Mouse (Mus musculus): ENCODE results near the gene Arl14.

Gene Arl14

DNA sequence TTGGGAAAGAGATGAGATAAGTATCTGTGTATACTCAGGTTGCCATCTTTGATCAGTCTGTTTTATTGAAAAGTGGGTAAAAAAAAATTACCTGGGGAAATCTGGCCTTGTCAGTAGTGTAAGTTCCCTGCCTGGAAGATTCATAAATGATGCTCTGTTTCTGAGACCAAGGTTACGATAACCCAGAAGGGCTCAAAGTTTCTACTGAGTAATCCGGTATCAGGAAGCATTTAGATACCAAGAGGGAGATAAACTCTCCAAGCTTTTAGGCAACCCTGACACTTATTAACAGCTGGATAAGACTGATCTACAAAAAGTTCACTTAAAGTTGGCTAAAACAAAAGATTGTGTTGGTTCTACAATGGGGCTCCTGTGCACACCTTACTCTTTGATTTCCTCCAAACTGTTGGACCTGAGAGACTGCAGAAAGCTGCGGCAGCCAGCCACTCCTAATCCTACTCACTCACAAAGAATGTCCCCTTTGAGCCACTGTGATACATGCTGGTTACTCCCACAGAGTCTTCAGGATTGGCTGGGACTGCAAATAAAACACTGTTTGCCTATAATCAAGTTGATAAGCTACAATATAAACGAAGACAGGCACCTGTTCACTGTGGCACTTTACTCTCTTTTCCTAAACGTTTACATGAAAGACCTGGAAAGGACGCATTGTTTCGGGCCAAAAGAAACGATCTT, at the start of gene Arl14:
Gene Arl14, plus strand, starts transcription at position 614 of the 696 bp plus-strand sequence.
- no peak for DNase-seq (ENCODE audit: low read depth, low spot score)

DNA sequence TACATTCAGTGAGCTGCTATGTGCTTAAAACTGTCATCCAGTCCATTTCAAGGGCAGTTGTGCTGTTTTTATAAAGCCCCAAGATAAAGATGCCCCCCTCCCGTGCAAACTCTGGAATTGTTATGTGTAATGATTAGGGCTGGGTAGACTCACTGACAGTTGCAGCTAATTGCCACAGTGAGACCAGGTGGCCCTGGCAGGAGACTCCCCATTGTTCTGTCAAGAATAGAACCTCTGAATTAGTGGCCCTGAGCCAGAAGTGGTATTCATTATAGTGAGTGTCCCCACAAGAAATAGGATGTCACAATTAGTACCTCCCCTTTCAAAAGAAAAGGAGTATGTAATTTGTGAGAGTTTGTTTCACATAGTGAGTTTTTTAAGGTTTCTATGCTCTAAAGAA, 47.0 kb upstream of the Arl14 start:
- no peak for DNase-seq (ENCODE audit: low read depth, low spot score)

DNA sequence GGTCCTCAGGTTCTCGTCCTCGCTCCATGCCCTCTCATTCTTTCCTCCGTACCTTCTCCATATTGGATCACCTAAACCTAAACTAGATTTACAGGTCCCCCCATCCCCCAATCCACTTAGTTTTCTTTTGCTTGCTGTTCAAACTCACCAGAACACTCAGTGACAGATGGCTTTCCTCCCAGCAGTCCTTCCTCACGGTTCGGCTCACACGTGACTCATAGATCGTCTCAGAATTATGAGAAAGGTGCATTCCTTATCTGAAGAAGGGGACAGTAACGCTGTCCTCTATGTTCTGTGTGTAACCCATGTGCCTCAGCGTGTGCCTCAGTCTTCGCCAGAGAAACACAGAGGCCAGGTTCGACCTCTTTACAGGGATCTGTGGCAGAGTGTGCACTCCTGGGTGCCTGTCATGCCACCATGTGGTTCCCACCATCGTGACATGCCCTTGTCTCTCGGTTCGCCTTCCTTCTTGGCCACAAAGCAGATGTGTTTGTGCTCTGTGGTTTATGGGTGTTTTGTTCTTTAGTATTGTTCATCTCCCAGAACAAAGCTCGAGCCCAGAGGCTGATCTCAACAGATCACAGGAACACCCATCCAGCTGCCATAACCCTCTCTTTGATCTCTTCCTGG, 44.9 kb upstream of the Arl14 start:
- no peak for DNase-seq (ENCODE audit: low read depth, low spot score)

DNA sequence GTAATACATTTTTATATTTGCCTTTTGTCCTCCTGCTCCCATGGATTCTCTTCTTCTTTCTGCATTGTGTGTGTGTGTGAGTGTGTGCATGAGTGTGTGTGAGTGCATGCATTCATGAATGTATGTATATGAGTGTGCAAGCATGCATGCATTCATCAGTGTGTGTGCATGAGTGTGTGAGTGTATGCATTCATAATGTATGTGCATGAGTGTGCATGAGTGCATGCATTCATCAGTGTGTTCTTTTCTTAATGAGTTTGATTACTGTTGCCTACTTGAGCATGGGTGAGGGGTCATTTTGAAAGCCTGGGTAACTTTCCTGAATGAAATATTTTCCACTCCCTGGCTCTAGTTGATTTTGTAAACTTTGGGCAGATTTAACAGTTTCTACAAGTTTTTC, 44.3 kb upstream of the Arl14 start:
- DNase-seq (ENCODE audit: low read depth, low spot score), result no peak

DNA sequence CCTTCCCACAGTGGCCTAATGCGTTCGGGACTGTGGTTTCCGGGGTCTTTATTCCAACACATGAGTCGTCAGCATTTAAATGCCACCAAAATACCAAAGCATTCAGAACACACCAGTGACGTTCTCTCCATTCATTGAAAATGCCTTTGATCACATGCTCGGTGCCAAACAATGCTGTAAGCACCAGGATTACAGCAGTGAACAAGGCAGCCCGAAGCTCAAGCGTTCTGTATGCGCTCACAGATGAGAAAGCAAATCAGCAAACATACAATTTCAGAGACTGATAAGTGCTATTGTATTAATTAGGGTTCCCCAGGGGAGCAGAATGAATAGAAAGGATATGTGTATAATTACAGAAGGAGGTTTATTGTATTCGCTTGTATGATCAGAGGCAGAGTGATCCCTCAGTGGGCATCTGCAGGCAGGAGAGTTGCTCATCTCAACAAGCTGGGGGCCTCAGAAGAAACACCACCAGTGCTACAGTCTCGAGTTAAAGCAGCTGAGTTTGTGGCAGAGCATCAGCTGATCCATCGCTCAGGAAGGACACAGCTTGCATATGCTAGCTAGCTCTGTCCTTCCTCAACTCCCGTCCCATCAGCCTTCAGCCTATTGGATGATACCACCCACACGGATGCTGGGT, 43.7 kb upstream of the Arl14 start:
- no peak for DNase-seq (ENCODE audit: low read depth, low spot score)

DNA sequence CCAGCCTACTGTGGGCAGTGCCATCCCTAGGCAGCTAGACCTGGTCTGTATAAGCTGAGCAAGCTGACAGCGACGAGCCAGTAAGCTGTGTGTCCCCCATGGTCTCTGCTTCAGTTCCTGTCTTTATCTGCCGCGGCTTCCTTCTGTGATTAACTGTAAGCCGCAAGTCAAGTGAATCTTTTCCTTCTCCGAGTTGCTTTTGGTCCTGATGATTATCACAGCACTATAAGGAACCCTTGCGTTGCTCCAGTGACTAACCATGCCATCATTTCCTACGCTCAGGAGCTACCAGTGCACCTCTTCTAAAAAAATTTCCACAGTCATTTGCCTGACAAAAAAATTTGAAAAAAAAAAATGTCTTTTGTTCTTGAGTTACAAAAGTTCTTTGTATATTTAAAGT, 40.7 kb upstream of the Arl14 start:
- no peak for DNase-seq (ENCODE audit: low read depth, low spot score)

DNA sequence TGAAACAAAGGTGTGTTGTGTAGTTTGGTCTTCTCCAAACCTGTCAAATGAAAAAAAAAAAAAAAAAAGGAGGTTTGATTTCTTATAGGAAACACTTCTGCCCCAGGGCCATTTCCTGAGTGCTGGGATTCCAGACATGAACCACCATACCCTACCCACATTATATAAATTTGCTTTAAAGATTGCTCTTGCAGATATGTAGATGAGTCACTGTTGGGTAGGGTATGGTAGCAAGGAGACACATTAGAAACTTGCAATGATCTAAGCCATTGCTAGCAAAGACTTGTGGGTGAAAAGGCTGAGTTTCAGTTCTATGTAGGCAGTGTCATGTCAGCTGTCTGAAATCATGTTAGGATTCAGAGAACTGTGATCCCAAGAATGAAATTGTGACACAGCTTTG, 40.0 kb upstream of the Arl14 start:
- no peak for DNase-seq (ENCODE audit: low read depth, low spot score)

DNA sequence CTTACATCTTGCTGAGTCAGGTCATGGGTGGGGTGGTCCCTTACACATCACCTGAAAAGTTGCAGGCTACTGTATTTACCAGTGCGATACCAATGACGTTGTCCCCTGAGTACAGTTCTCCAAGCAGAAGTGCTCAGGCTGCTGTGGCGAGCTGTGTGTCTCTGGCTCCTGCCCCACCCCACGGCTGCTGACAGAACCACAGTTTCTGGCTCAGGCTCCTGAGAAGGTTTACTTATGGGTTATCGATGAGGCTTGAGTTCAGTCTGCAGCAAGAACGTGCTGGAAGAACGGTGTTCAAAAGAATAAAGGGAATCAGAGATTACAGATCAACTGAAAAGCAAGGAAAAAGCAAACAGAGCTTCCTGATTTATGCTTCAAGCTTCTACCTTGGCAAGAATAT, 37.0 kb upstream of the Arl14 start:
- DNase-seq (ENCODE audit: low read depth, low spot score), result no peak

DNA sequence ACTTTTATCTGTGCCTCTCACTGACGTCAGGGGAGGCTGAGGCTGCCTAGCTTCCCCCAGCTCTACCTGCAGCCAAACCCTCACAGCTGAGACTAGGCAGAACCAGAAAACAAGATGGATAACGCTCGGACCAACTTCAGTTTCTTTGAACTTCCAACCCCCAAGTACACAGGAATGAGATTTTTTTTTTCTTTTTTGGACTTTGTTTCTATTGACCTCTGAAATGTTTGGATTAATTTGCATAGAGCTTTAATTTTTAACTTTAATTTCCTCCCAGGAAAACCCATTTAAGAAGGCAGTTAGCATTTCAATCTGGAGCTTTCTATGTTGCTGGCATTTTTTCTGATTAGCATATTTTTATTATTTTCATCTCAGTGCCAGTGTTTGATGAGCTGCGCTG, 36.2 kb upstream of the Arl14 start:
- DNase-seq (ENCODE audit: low read depth, low spot score), result no peak

DNA sequence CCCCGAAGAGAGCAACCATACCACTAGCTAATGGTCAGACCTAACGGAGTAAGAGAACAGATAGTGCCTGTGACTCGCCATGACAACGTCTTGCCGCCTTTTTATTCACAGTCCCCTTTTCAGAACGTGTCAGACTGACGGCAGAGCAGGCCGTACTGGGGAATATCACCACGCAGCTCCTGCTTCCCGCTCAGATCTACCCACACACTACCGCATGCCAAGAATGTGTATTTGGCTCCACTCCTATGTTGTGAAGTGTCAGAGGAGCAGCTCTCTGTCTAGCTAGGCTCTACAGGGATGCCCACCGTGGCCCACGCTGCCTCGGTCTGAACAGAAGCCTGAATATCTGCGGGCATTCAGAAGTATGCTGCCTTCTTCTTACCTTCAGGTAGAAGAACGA, 35.6 kb upstream of the Arl14 start:
- no peak for DNase-seq (ENCODE audit: low read depth, low spot score)

DNA sequence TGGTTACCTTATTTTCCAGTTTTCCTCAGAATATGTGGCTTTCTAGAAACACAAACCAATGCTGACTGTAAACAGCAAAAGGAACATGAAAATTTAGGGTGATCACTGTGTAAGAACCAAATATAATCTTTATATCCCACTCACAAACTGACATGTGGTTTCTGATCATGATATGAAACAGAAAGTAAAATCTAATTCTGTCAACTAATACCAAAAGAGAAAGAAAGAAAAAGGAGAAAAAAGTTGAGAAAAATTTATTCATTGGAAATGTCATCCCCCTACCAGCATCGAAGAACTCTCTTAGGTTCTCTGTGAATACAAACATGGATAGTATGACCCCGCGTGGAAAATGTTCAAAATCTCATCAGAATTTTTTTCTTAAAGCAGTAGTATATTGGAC, 29.2 kb upstream of the Arl14 start:
- DNase-seq (ENCODE audit: low read depth, low spot score), result no peak

DNA sequence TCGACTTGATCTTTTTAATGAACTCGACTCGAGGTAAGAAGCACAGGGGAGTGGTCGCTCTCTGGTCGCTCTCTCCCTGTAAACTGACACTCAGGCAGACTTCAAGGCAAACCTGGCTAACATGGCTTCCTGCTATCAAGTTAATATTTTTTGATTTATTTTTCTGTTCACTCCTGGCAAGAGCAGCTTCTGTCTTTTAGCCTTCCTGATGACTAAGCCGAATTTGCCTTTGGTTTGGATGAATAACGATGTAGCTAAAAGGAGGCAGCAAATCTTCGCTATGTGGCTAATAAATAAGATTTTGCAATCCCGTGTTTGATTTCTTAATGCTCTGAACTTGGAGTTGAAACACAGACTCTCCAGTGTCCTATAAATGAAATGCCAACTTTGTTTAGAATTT, 27.7 kb upstream of the Arl14 start:
- DNase-seq (ENCODE audit: low read depth, low spot score), result no peak

DNA sequence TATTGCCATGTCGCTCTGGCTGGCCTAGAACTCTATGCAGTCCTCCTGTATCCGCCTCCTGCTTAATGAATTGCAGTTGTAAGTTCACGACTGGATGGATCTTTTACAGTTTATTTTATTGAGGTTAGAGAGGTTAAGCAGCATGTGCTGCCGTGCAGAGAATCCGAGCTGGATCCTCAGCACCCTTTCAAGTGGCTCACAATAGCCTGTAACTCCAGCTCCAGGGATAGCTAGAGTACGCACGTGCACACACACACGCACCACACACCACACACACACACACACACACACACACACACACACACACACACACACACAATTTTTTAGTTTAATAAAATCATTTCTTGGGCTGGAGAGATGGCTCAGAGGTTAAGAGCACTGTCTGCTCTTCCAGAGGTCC, 27.0 kb upstream of the Arl14 start:
- no peak for DNase-seq (ENCODE audit: low read depth, low spot score)

DNA sequence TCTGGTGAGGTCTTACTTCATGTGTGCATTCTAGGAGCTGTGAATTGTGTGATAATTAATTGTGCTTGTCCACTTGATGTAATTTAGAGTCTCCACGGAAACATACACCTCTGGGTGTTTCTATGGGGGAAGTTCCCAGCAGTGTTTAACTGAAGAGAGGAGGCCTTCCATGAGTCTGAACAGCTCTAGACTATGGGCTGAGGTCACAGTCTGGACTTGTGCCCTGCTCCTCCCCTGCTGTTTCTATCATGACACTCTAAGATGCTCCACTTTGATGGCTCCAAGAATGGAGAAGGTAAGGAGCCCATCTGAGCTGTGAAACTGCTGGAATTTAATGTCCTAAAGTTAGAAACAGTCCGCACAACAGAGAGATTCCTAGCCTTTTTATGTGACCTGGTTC, 24.1 kb upstream of the Arl14 start:
- DNase-seq (ENCODE audit: low read depth, low spot score), result no peak

DNA sequence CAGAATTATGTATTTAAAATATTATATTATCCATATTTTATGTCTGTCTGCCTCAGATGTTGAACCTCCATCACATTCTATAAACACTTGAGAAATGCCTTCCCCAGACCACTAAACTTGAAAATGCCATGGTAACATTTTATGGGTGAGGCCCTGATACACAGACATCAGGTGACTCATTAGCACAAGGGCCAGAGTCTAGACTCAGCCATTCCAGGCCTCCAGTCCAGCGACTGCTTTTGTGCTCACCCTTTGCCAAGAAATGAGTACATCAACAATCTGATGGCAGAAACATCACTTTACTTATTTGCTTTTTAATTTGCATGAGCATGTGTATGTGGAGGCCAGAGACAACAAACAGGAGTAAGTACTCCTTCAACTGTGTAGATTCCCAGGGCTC, 22.0 kb upstream of the Arl14 start:
- peak; percentile 32 for DNase-seq (ENCODE audit: low read depth, low spot score)

DNA sequence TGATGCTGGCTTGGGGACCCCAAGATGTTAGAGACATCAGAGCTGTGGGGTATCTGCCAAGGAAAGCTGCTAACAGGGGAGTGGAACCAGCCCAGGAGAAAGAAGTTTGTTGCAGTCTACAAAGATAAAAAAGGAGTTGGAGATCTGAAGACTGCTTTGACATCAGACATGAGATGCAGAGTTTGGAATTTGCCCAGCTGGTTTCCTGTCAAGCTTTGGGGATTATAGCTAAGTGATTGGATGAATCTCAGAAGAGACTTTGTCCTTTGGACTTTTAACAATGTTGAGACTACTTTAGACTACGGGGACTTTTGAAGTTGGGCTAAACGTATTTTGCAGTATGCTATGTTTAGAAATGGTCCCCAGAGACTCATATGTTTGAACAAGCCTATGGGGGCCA, 21.0 kb upstream of the Arl14 start:
- no peak for DNase-seq (ENCODE audit: low read depth, low spot score)

DNA sequence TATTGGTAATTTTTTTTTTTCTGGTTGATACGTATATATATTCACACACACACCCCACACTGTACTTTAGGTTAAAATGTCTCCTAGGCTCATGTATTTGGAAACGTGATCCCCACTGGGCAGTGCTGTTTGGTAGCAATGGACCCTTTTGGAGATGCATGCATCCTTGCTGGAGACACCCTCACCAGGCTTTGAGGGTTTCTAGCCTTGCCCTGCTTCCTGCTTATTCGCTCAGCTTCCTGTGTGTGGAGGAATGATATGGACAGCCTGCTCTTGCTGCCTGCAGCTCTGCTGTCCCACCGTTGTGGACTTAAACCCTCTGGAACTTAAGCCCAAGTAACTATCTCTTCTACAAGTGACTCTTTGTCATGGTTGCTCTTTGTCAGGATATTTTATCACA, 19.3 kb upstream of the Arl14 start:
- DNase-seq (ENCODE audit: low read depth, low spot score), result no peak

DNA sequence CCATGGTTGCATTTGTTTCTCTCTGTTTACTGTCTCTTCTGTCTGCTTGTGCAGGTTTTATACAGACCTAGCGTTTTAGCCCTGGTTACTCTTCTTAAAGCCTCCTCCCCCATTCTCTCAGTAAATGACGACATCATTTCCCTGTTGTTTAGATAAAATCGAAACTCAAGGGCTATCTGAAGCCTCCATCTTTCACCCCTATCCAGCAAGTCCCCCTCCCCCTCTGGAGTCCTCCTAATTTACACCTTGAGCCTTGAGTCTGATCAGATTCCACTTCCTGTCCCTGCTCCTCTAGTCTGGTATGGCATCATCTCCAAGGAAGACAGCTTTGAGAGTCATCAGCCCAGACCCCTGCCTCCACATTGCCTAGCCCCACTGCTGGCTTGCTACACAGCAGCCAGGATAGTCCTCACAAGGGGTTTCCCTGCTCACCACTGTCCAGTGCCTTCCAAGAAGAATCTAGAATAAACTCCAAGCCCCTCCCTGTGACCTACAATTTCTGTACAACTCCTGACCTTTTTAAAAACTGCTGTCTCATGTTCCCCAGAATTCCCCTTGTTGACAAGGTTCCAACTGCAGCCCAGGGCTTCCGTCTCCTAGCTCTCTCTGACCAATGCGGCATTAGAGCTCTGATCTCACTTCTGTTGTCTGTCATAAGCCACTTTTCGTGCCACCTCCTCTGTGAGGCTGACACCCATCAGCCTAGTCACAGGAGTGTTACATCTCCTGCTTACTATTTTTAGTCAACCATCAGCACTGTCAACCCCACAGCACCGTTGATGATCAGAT, 16.8 kb upstream of the Arl14 start:
- no peak for DNase-seq (ENCODE audit: low read depth, low spot score)

DNA sequence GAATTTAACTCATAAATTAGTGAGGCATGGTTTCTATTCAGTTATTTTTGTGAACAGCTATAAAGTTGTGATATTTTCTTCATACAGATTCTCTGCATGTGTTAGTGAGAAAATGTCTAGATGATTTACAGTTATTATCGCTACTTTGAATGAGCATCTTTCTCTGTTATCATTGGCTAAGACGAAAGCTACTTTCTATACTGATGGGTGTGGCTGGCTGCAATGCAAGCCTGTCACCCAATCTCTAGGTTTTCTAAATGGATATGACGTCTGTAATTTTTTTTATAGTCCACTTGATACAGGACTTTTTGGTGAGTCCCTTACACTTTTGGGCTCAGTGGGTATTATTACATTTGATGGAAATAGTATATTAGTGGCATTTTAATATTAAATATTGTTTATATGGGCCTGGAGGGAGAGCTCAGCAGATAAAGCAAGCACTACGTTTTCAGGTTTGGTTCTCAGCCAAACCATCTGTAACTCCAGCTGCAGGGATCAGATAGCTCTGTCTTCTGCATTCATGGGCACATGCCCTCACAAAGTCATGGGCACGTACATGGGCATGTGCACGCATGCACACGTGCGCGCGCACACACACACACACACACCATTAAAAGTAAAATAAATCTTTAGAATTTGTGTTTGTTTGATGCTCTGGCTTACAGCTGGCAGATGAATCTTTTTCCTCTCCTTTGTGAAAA, 15.9 kb upstream of the Arl14 start:
- DNase-seq (ENCODE audit: low read depth, low spot score), result no peak

DNA sequence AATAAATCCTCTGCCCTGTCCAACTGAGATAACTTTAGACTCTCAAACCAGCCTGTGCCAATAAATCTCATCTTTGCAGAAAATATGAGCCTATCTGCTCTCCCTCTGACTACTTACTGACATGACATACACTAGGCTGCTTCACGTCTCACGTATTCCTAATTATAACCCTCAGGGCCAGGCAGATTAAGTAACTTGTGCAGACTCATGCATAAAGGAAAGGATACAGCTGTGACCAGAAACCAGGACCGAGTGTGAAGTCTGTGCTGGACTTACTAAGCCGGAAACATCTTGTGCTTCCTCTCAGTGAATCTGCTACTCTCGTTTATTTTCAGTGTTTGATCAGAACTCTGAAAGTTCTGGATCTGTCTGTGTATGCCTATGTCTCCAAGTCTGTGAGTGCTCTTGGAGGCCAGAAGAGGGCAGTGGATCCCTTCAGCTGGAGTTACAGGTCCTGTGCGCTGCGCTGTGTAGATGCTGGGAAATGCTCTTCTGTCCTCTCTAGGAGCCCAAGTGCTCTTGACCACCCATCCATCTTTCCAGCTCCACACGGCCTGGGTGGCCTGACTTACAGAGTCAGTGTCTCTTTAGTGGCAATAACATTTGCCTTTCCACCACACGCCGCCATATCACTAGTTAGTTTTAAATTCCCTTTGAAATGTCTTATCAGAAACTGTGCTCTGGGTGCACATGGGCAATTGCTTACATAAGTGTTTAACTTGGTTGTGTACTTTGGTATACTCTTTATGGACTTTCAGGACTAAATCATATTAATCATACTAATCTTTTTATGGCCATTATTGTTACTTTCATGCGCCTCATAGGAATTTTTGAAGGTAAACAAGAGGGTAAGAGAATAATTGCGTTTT, 13.5 kb upstream of the Arl14 start:
- DNase-seq (ENCODE audit: low read depth, low spot score), result peak; percentile 35

DNA sequence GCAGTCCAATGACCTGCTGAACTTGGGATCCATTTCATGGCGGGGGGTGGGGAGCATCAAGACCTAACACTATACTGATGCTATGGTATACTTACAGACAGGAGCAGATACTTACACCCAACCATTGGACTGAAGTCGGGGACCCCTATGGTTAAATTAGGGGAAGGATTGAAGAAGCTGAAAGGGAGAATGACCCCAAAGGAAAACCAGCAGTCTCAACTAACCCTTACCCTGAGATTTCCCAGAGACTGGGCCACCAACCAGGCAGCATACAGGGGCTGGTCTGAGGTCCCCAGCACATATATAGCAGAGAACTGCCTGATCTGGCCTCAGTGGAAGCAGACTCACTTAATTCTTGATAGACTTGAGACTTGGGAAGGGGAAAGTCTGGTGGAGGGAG, 10.0 kb upstream of the Arl14 start:
- no peak for DNase-seq (ENCODE audit: low read depth, low spot score)
